Mouse (Mus musculus) cortical plate, adult 2 months (tissue): ENCODE measurements around the gene Gm11111.

Experiments
- CTCF ChIP-seq: fragments of 200-500 bp; IDR thresholded peaks from 2 replicates; pipeline ENCODE4 v1.5.1; 2011; ENCODE audit warnings: mild to moderate bottlenecking, control low read depth, low read length; ENCODE audit not compliant: insufficient read depth; ENCODE audit errors: extremely low read depth
- POLR2A ChIP-seq: fragments of 200-500 bp; IDR thresholded peaks from 2 replicates; pipeline ENCODE4 v1.6.1; 2011; ENCODE audit warnings: mild to moderate bottlenecking, low read length, control low read depth; ENCODE audit not compliant: insufficient read depth; ENCODE audit errors: extremely low read depth

DNA sequence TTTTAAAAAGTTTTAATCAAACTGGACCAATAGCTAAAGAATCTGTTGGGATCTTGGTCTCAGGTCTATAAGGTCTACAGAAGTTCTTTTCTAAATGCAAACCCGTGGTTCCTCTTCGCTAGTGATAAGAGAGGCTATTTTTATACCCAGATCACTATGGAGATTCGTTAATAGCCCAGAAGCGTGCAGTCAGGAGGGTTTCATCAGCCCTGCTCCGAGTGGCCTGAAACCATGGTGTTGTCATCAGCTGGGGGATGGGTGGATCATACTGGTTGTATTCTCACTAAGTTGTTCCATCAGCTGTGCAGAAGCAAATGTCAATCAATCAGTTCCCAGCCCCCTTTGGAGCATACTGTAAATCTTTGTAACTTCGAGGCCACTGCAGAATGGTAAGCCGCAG, 29.4 kb upstream of the Gm11111 start:
- TF ChIP-seq CTCF = no peak
- no peak for TF ChIP-seq POLR2A
